8 mouse cellular contexts compared by ENCODE assay signal in the genomic region with DNA sequence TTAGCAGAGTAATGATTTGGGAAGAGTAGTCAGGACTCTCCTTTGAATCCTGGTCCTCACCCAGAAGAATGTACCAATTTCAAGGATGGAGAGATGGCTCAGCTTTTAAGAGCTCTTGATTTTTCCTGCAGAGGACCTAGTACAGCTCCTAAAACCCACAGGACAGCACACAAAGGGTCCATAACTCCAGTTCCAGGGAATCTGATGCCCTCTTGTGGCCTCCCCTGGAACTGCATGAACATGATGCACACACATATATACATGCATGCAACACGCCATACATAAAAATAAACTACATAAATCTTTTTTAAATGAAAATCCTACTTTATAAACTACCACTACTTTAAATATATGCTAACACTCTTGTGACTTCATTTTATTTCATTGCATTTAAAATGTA.
DNase-seq lines count a peak whose midpoint lies in the region; ATAC-seq and TF ChIP-seq lines count a peak whose summit lies in the region.

No protein-coding gene starts in this region.

- no peaks in the 10 kb centered on the region for H3K27me3 ChIP-seq in E14TG2a.4 (ENCODE audit: insufficient read depth, low read length)
- no peaks in the 10 kb centered on the region for H3K27me3 ChIP-seq in liver, embryonic 16.5 days (ENCODE audit: control insufficient read depth, insufficient read depth, low read depth, low read length)

- H3K4me3 ChIP-seq in E14TG2a.4 (replicated peaks; ENCODE audit: low read length): no peak overlapping the region
- no peak overlapping the region for H3K4me3 ChIP-seq in gastrocnemius, adult 2 months
- no peak overlapping the region for H3K4me3 ChIP-seq in liver, embryonic 16.5 days (ENCODE audit: low read depth, low read length)

- ATAC-seq in liver, embryonic 16.5 days (ENCODE audit: low read depth): peak; percentile 51
- ATAC-seq in neutrophil, adult 5-6 weeks (ENCODE audit: extremely low read depth, insufficient number of reproducible peaks, low FRiP score, poor library complexity, severe bottlenecking): peak; percentile 30; the same call in 1 of the 2 replicates

- intact Hi-C loops in gastrocnemius, adult 2 months (cut with DNase I): loop anchor here (1.0 to 5.0 kb wide), 3 partner anchors 70 to 598 kb away; a partner anchor contains a TSS

- H3K27ac ChIP-seq in gastrocnemius, adult 2 months: no peak overlapping the region
- H3K27ac ChIP-seq in liver, embryonic 16.5 days (ENCODE audit: low read length): no peak overlapping the region

- H3K36me3 ChIP-seq in E14TG2a.4 (ENCODE audit: insufficient read depth, low read length): peaks cover 8% of the 10 kb centered on the region; the same call in 1 of the 2 replicates
- H3K36me3 ChIP-seq in liver, embryonic 16.5 days (ENCODE audit: control insufficient read depth, insufficient read depth): no peaks in the 10 kb centered on the region

- peak; percentile 88 for TF ChIP-seq CTCF in E14TG2a.4 (conservative IDR thresholded peaks at IDR 0.05; ENCODE audit: low read length)
- peak; percentile 89 for TF ChIP-seq CTCF in gastrocnemius, adult 2 months (IDR thresholded peaks at IDR 0.05)

- no peak overlapping the region for H3K4me2 ChIP-seq in liver, embryonic 16.5 days (ENCODE audit: low read depth, low read length)

- H3K9ac ChIP-seq in liver, embryonic 16.5 days (ENCODE audit: low read depth, low read length): no peak overlapping the region

- H3K4me1 ChIP-seq in E14TG2a.4 (replicated peaks; ENCODE audit: low read depth, low read length): peaks cover 74% of the 10 kb centered on the region
- H3K4me1 ChIP-seq in liver, embryonic 16.5 days (ENCODE audit: control insufficient read depth, low read depth, low read length): peaks cover 30% of the 10 kb centered on the region

- no peaks in the 10 kb centered on the region for H3K9me3 ChIP-seq in E14TG2a.4 (ENCODE audit: low read length)
- no peaks in the 10 kb centered on the region for H3K9me3 ChIP-seq in liver, embryonic 16.5 days (replicated peaks; ENCODE audit: control insufficient read depth, low read length)

- WGBS in liver, embryonic 16.5 days (ENCODE audit: insufficient replicate concordance): 42% methylated on average over 1 of the region's 1 CpGs

- peak; percentile 84 for DNase-seq in 3T3-L1 (ENCODE audit: low read depth, low spot score)
- peak; percentile 54 to 74 for DNase-seq in cerebellum, postnatal 25 days
- DNase-seq in gastrocnemius, adult 2 months: peak; percentile 64
- peak; percentile 86 for DNase-seq in kidney, postnatal 10 days
- DNase-seq in urinary bladder, adult 18-20 months (ENCODE audit: low spot score in 2 of 2): no peak

Comparison
In these comparisons a context has a peak if more than half of its experiments do, and no peak if none do; other contexts are left out.
1. DNase-seq: peak in 3T3-L1 (single experiment), cerebellum, postnatal 25 days (2 of 2), gastrocnemius, adult 2 months (single experiment) and kidney, postnatal 10 days (single experiment); none in urinary bladder, adult 18-20 months (0 of 2).